Mouse (Mus musculus): ENCODE measurements at regions not wholly inside any gene's neighbourhood (a gene's known extent, or its start where the extent isn't known, plus 50 kb on each side); places are given as distances from the start of the nearest gene placed in this dataset.
"Not testable (repeated sequence)": the region's sequence is repeated elsewhere in the genome, so short reads cannot be mapped to it uniquely, and the experiment has no call there.

- TF ChIP-seq CTCF (IDR thresholded peaks at IDR 0.05; ENCODE audit: borderline replicate concordance, insufficient read depth, low read length) (no peak), POLR2A (IDR thresholded peaks at IDR 0.05; ENCODE audit: low read depth, low read length) (no peak)
- no peaks in the 10 kb centered on the region for H3K4me1 ChIP-seq (ENCODE audit: control insufficient read depth, insufficient read depth, low read length)
- H3K27ac ChIP-seq (ENCODE audit: insufficient read depth, low read length), result no peak overlapping the region
- H3K4me3 ChIP-seq (ENCODE audit: insufficient read depth, low read length), result no peak overlapping the region
Observed at GRCm38 (mm10) chr3:81829966-81830599, 102.3 kb upstream of the Ctso start.

- H3K4me1 ChIP-seq (ENCODE audit: control insufficient read depth, insufficient read depth, low read length), result no peaks in the 10 kb centered on the region
- no peak for TF ChIP-seq POLR2A (IDR thresholded peaks at IDR 0.05; ENCODE audit: low read depth, low read length)
- TF ChIP-seq CTCF (IDR thresholded peaks at IDR 0.05; ENCODE audit: borderline replicate concordance, insufficient read depth, low read length), result no peak
- no peak overlapping the region for H3K4me3 ChIP-seq (ENCODE audit: insufficient read depth, low read length)
- H3K27ac ChIP-seq (ENCODE audit: insufficient read depth, low read length), result no peak overlapping the region
Observed at GRCm38 (mm10) chr3:81835380-81836157, 96.8 kb upstream of the Ctso start.

GRCm38 (mm10) chr3:81836478-81836877, 95.9 kb upstream of the Ctso start:
- Histone ChIP-seq H3K27ac (ENCODE audit: insufficient read depth, low read length) (no peak overlapping the region), H3K4me3 (ENCODE audit: insufficient read depth, low read length) (no peak overlapping the region), H3K4me1 (ENCODE audit: control insufficient read depth, insufficient read depth, low read length) (no peaks in the 10 kb centered on the region)
- TF ChIP-seq CTCF (IDR thresholded peaks at IDR 0.05; ENCODE audit: borderline replicate concordance, insufficient read depth, low read length), result no peak
- TF ChIP-seq POLR2A (IDR thresholded peaks at IDR 0.05; ENCODE audit: low read depth, low read length), result no peak

GRCm38 (mm10) chr3:81838121-81838520, 94.3 kb upstream of the Ctso start:
- not testable (repeated sequence) for H3K4me3 ChIP-seq (ENCODE audit: insufficient read depth, low read length); H3K27ac ChIP-seq (ENCODE audit: insufficient read depth, low read length); H3K4me1 ChIP-seq (ENCODE audit: control insufficient read depth, insufficient read depth, low read length)

GRCm38 (mm10) chr3:81864487-81864886, 67.9 kb upstream of the Ctso start:
- Histone ChIP-seq H3K4me3 (ENCODE audit: insufficient read depth, low read length) (no peak overlapping the region), H3K4me1 (ENCODE audit: control insufficient read depth, insufficient read depth, low read length) (no peaks in the 10 kb centered on the region), H3K27ac (ENCODE audit: insufficient read depth, low read length) (no peak overlapping the region)
- TF ChIP-seq POLR2A (IDR thresholded peaks at IDR 0.05; ENCODE audit: low read depth, low read length), result no peak
- no peak for TF ChIP-seq CTCF (IDR thresholded peaks at IDR 0.05; ENCODE audit: borderline replicate concordance, insufficient read depth, low read length)

All from embryonic fibroblast, embryonic 13.5 days (primary cell).